Mouse (Mus musculus) heart, postnatal 10 days (tissue): ENCODE data around the gene BC067074. TPM values are rescaled to one million over a fixed set of nuclear protein-coding genes. Genes with fewer than 3 reads are reported as not detected.

ENCODE experiments used
- DNase-seq, 2 experiments: peaks; one replicate each; pipeline ENCODE4 v3.0.0; 2021
- intact Hi-C: fragments of 180-260 bp; cut with DNase I; formaldehyde crosslinking; loops from one replicate; pipeline ENCODE4 v1.15.1; 2025
- total RNA-seq, 2 experiments: library from RNA; stranded (reverse); gene quantifications; 2 replicates each; pipeline ENCODE4 v1.2.3; 2021

The BC067074 gene
- total RNA-seq, 2 experiments from 2014 or later: 7.8 to 10.4 TPM

DNA sequence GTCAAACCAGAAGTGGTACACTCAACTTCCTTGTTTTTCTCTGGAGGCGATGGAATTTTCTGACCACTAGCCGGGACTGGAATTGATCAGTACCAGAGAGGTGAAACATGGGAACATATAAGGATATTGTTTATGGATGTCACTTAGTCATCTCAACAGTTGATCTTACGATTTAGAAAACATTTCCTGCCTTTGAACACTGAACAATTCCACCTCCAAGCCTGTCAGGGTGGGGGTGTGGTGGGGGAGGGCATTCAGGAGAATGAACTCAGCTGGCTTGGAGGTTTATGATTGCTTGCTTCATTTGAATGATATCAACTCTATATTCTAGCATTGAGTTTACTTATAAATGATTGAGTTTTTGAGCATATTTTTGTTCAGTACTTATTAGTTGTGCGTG, 13.6 kb downstream of the BC067074 start:
- intact Hi-C loops: no loop called here
- no peak for DNase-seq

DNA sequence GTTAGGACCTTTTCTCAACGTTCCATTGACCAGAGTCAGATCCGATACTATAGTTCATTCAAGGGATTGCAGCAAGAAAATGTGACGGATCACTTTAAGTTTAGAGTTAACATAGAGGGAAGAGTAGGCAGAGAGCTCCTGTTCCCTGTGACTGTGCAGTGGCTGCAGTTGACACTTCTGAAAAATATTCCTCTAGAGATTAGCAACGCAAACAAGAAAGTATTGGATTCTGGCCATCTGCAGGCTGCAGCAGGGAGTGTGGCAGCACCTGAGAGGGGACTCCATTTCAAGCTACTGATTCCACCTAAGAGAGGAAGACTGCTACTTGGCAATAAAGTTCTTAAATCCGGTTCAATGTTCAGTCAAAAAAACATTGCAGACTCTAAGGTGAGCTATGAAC, 26.6 kb downstream of the BC067074 start:
- intact Hi-C loops: no loop called here

DNA sequence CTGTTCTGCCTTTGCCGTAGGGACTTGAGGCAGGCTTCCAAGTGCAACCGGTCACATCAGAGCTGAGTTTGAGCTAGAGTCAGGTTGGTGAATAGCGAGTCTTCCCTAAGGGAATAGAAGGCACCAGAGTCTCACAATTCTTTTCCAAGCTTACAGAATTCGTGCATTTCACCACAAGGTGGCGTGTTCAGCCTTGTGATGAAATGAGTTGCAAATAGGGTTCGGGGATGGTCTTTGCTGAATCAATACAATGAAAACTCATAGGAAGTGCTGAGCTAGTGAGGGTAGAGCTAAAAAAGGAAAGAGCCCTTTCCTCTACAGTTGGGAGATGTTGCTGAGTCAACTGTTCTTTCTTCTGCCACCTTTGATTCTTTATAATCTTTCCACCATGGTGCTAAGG, 29.0 kb downstream of the BC067074 start:
- peak; percentile 47 to 68 for DNase-seq
- intact Hi-C loops: loop anchor here (1.0 kb wide), 1 partner anchor 296 kb away; the partner anchor contains the start of gene Snx18

More for the DNA sequence above, 26.6 kb downstream of the BC067074 start:
- DNase-seq: no peak

DNA sequence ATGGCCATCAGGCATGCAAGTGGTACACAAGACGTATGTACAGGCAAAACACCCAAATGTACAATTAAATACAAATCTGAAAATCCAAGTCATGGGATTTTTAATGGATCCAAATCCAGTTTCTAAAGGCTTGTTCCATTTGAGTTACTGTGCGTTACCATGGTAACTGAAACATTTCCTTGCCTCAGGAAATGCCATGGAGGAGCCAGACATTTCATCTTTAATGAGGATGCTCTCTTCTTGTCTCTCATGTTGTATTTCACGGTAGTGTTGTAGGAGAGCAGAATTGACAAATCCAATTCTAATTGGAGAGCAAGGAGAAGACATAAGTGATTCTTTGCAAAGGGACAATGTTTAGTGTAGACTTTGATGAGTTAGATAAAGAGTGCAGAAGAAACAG, 31.3 kb downstream of the BC067074 start:
- intact Hi-C loops: no loop called here

DNA sequence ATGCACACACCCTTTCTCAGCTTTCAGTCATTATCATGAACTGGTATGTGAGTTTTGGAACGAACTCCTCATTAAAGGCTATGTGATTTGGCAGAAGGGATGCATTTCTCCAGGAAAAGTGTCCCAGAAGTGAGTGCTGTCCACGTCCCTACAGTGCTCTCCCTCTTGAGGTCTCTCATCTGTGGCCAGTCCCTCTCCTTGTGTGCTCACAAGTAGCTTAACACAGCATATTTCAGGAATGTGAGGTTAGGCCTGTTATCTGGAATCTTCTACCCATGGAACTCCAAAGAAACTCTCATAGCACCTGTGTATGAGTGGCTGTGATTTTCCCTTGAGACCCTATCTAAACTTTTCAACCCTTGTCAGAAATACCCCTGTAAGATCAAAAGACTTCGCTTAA, 32.7 kb downstream of the BC067074 start:
- intact Hi-C loops: no loop called here
- no peak for DNase-seq

More for the DNA sequence above, 31.3 kb downstream of the BC067074 start:
- no peak for DNase-seq

DNA sequence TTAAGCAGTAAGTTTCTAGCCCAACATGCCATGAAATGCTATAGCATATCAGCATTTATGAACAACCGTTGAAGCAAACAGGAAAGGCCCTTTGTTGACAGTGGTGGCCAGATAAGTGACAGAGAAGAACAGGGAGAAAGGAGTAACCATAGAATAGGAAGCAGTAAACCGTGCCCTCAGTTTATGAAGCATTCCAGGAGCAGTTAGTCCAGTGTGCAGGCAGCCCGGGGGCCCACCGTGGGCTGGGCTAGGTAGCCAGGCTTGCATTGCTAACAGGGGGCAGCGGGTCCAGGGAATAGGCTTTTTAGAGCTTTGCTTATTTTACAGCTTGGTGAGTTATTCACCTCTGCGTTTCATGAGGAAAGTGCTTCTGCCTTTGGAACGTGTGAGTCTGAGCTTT, 39.3 kb downstream of the BC067074 start:
- intact Hi-C loops: no loop called here
- no peak for DNase-seq

DNA sequence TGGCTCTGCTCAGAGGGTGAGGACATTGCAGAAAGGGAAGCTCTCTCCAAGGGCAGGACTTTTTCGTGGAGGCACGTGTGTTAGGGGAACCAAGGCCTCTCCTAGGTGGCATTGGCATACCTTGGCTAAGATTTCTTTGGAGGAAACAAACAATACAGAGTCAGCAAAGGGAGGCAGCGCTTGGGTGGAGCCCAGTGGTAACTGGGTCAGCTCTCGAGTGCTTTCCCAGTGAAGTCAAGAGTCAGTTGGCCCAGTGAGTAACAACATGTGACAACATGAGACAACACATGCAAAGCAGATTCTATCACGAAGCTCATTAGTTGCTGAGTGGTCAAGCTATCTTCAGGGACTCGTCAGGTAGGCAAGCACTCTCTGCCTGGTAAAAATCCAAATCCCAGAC, 40.4 kb downstream of the BC067074 start:
- intact Hi-C loops: no loop called here
- peak; percentile 27 to 31 for DNase-seq

DNA sequence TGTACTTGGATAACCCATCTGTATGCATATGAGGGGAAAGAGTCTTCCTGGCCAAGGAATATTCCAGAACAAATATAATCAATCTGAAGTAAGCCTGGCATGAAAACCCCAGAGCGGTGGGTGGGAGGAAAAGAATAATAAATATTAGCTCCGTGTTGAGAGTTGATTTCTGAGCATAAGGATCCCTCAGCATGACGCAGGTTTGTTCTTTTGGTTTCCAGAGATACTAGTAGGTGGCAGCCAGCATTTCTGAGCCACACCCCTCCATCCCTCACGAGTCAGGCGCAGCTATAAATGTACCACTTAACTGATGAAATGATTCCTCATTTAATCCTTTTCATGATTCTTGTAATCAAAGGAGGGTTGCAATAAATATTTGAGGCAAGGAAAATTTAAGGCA, 41.0 kb downstream of the BC067074 start:
- intact Hi-C loops: no loop called here
- no peak for DNase-seq

DNA sequence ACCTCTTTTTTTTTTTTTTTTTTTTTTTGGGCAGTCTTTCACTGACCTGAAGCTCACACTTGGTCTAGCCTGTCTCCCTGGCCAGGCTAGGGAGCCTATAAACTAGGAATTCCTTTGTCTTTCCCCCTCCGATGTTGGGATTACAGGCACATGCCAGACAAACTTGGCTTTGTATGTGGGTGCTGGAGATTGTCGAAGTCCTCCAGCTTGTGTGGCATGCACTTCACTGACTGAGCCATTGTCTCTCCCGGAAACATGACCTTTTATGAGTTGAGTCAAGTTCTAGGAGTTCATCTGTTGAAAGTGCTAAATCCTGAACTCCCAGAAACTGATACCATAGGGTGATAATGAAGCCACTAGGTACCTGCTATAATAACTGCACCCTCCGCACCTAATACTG, 41.8 kb downstream of the BC067074 start:
- intact Hi-C loops: loop anchor here (5.0 kb wide), 1 partner anchor 173 kb away; no protein-coding TSS in a partner anchor
- no peak for DNase-seq

DNA sequence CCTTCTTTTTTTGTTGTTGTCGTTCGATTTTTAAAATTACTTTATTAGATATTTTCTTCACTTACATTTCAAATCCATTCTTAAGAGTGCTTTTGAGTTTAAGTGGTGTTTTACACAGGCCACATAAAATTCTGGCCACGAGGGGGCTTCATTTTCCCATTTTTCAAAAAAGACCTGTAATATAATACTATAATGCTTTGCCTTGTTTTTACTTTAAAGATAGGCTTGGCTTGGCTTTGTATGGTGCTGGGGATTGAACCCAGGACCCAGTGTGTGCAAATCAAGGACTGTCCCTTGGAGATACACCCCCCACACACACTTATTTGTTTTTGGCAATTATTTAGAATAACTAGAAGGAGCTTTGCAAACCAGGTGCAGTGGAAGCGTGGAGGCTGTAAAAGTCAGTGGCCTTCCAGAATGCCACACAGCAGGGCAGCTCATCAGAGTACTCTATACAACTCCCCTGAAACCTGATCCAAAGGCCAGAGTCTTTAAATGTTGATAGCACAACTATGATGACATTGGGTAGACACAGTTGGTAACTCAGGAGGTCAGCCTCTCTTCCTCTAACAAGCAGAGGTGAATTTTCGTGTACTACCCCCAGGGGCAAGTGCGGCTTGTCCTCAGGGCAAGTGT, 44.4 kb downstream of the BC067074 start:
- intact Hi-C loops: loop anchor here (1.0 to 5.0 kb wide), 2 partner anchors 170 to 281 kb away; partner anchors contain the start of gene Snx18
- DNase-seq: peak; percentile 78 to 82

DNA sequence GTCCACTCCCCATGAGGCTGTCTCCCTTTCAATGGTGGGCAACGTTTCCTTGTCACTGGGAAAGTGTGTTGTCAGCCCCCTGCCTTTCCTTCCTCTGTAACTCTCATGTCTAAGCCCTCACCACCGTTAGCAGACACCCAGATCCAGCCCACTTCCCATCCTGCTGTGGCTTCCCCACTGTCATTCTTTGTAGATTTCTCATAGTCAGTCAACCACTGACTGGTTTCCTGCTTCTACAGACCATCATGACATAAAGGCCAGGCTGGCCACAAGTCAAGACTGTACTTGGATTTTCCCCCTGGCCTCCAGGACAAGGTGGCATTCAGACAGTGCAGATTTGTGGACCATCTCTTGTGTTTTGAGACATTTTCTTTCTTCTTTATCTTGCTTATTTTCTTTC, 47.7 kb downstream of the BC067074 start:
- intact Hi-C loops: loop anchor here (5.0 kb wide), 1 partner anchor 87 kb away; no protein-coding TSS in a partner anchor
- DNase-seq: no peak

DNA sequence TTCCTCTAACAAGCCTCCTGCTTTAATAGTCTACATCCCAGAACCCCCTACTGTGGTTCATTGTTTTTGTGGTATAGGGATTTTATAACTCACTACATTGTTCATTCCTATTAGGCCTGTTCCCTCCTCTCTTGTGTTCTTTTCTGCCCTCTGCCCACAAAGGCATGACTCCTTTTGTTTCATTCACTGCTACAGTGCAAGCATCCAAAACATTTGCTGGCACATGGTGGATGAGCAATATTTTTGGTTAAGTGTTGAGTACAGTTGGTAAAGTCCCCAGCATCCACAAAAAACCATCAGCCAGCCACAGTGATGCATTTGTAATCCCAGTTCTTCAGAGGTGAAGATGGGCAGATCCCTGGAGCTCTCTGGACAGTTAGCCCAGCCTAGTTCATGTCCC, 48.2 kb downstream of the BC067074 start:
- intact Hi-C loops: loop anchor here (5.0 kb wide), 1 partner anchor 86 kb away; no protein-coding TSS in a partner anchor
- DNase-seq: no peak

DNA sequence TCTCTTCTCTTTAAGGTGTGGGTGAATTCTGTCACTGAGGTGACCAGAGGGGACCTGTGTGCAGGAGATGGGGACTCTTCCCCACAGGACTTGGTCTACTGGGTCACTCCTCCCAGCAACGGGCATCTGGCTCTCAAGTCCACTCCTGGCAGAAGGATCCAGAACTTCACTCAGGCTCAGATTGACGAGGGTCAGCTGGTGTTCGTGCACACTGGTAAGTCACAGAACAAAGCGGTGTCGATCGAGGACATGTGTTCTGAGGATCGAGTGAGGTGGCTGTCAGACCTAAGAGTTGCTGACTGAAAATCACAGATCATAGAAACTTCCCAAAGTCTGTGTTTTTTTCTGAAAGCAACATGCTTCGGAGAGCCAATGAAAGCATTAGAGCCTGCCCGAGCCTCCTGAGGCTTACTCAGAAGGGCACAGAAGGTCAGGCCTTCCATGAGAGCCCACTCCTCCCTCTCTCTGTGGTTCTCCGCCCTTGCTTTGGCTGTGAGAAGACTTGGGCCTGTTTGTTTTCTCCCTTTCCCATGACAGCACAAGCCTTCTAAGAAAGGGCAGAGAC, 49.5 kb downstream of the BC067074 start:
- intact Hi-C loops: loop anchor here (5.0 kb wide), 1 partner anchor 85 kb away; no protein-coding TSS in a partner anchor

DNA sequence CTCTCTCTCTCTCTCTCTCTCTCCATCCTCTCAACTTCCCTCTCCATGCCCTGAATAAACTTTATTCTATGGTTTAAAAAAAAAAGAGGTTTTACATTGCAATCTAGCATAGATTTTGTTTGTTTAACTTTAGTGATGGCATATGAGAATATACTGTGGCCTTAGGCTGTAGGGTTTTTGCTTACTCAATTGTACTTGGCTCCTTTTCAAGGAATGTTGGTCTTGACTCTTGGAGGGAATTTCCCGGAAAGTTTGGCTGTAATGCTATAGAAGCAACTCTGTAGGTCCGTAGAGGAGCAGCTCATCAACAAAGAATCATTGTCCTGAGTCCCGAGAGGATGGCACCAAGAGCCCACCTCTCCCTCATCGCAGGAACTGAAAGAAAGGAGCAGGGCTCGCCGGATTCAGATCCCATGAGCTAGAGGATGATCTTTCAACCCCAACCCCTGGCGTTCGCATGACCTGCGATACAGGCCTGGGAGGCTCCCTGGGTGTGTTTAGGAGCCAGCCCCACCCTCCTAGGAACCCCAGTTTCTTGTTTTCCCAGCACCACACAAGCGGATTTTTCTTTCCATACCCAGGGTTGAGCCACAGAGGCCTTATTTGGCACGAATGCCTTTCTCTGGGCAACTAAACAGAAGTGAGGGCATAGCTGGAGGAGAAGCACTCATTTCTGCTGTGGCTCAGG, 57.9 kb downstream of the BC067074 start:
- DNase-seq: no peak
- intact Hi-C loops: loop anchor here (5.0 kb wide), 1 partner anchor 166 kb away; no protein-coding TSS in a partner anchor

More for the DNA sequence above, 49.5 kb downstream of the BC067074 start:
- DNase-seq: peak; percentile 23 to 41

DNA sequence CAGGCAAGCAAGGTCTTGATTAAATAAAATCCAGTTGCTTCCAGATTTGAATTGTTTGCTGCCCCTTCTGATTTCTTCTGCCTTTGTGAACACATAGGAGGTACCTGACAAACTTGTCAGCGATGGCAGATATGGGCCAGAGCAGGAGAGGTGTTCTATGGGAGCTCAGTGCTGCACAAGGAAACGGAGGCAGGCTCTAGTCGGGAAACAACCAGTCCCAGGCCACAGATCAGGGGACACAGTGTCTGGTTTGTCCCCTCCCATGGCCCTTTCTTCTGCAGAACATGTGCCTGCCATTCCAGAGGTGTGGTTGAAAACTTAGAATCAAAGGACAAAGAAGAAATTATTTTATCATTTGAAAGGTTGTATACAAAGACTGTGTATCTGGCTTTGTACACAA, 60.6 kb downstream of the BC067074 start:
- intact Hi-C loops: loop anchor here (5.0 kb wide), 1 partner anchor 164 kb away; no protein-coding TSS in a partner anchor

DNA sequence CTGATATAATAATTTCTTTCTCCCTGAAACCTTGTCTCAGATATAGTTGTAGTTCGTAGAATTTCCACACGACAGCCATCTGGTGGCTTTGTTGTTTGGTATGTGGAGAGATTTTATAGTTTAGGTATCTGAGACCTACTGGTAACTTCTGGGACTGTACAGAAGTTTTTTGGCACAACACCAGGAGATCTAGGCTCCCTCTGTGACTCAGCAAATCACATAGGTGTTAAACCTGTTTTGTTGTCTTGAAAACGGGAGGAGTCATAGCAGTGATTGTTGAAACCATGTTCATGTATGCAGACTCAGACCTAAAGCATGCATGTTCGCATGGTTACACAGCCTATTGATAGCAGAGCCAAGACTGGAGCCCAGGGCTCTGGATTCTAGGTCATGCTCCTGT, 61.0 kb downstream of the BC067074 start:
- DNase-seq: no peak
- intact Hi-C loops: loop anchor here (5.0 kb wide), 1 partner anchor 163 kb away; no protein-coding TSS in a partner anchor

More for the DNA sequence above, 60.6 kb downstream of the BC067074 start:
- DNase-seq: no peak

DNA sequence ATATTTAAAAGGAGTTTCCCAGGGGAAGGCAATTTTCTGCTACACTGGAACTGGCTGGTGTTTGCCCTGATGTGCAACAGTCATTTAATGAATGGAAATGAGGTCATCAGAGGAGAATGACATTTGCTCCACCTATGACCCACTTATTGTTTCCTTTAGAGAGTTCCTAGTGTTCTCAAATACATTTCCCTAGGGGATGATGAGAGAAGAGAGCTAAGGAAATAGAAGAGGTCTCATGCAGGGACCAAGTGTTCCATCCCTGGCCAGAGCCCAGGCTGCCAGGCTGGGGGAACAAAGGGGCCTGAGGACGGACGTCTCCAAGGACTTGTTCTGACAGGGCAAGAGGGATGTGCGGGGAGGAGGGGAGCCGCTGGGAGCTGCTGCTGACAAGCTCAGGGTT, 62.1 kb downstream of the BC067074 start:
- intact Hi-C loops: loop anchor here (5.0 kb wide), 1 partner anchor 77 kb away; no protein-coding TSS in a partner anchor

DNA sequence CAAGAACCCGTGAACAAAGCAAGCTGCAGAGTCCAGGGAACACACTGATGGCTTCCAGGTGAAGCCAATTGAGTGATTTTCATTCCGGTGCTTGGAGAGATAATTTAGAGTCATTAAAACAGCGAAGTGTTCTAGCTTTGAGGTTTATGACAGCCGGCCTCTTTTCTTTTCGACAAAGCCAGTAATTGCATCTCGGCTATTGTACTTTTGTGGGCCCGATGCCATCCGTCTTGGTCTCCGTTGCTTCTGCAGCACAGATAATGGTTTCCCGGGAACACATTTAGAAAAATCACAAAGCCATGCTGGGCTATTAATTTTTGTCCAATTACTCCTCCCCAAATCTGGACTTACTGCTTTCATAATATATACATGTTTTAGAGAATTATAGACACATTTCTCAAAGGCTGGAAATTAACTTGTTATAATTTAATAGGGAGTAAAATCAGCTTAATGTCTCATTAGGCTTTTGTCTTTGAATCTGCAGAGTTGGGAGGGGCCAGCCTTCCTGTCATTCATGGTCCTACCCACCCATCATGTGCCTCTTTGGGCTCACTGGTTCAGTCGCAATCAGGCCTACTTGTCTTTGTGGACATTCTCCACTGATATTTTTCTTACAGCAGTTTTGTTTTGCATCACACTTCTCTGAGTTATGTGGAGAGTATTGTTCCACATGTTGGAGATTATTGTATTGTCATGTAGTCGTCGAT, 64.6 kb downstream of the BC067074 start:
- DNase-seq: no peak
- intact Hi-C loops: loop anchor here (5.0 kb wide), 1 partner anchor 75 kb away; no protein-coding TSS in a partner anchor

More for the DNA sequence above, 62.1 kb downstream of the BC067074 start:
- DNase-seq: peak; percentile 46 to 55

DNA sequence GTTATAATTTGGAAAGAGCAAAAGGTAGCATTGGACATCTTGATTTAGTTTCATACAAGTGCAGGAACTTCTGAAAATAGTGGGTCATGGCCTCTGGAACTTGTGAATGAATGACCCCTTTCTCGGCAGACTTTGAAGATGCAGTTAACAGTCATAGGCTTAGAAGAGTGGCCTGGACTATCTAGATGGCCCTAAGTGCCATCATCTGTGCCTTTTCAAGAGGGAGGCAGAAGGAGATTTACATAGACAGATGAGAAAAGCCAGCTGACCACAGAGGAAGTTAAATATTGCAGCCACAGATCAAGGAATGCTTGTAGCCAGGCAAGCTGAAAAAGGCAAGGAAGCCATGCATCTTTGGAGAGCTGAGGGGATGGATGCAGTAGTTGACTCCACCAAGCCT, 66.7 kb downstream of the BC067074 start:
- intact Hi-C loops: loop anchor here (5.0 kb wide), 1 partner anchor 73 kb away; no protein-coding TSS in a partner anchor
- no peak for DNase-seq

DNA sequence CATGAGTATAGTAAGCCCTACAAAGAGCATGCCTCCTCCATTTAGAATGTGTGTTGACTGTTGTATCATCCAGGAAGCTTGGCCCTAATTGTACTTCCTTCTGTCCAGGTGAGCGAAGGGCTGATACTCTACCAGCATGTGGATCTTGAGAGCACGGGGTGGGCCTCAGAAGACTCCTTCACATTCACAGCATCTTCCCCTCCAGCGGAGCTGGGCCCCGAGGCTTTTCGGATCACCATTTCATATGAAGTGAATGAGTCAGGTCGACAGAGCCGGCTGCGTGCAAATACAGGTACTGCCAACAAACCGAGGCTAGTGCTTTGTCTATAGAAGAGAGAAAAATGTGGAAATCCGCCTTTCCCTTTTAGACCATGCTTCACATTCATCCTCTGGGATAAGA, 73.0 kb downstream of the BC067074 start:
- DNase-seq: no peak
- intact Hi-C loops: no loop called here
